Mouse (Mus musculus): Measurements from ENCODE around the gene Itpr3.

Itpr3 gene

GRCm38 (mm10) chr17:27071630-27072029 lies 14.5 kb downstream of the Itpr3 start:
- peak; percentile 58 for DNase-seq (ENCODE audit: low read depth, low spot score)

GRCm38 (mm10) chr17:27072363-27072762 lies 15.3 kb downstream of the Itpr3 start:
- no peak for DNase-seq (ENCODE audit: low read depth, low spot score)

- no peak for DNase-seq (ENCODE audit: low read depth, low spot score)
These were observed 16.0 kb downstream of the Itpr3 start for GRCm38 (mm10) chr17:27073126-27073525.

DNA sequence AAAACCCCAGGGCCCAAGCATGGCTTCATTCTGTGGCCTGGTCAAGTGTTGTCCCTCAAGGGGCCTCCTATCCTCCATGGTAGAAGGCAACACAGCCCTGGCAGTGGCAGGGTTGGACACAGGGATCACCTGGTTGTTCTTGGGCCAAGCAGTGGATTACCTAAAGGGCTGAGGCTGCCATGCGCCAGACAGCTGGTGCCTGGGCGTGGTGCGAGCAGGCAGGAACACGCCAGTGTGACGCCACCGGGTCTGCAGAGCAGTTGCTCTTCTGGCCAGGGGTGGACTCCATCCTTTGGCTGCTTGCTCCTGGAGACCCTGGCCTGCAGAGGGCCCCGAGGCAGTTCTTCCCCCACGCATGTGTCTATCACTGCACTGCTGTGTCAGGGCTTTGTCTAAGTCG lies 16.7 kb downstream of the Itpr3 start:
- no peak for DNase-seq (ENCODE audit: low read depth, low spot score)

- DNase-seq (ENCODE audit: low read depth, low spot score), result peak; percentile 31
These were observed 17.1 kb downstream of the Itpr3 start for GRCm38 (mm10) chr17:27074236-27074635.

DNA sequence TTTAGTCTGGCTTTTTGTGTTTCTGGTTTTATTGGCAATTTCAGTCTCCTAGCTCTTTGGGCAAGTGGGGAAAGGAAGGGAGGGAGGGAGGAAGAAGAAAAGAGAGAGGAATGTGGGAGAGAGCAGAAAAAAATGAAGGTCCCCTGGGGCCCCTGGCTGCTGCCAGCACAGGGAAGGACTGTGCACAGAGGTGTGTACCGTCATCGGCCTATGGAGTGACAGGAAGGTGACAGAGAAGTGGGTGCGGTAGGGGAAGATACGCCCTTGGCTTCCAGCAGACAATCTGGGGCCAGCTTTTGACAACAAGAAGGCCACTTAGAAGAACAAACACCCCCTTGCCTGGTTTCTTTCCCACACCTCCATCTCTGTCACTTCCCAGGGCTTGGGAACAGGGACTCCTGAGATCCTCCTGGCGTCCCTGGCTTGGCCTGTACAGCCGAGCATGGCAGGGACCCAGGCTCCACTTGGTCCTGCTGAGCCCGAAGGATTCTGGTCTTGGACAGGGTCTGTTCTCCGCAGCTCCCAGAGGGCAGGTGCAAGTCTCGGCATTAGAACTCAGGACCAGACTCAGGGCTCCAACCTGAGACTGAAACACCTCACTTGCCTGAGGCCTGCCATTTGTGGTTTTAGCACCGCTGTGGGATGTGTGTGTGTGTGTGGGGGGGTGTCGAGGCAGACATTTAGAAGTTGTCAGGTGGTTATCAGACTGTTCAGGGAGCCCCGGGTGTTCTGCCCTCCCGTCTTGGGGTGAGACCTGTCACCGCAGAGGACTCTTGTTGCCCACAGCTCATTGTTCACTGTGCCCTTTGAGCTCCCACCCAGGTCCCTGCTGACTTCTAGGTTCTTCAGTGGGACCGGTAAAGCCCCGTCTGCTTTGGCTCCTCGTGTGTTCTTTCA lies 18.0 kb downstream of the Itpr3 start:
- no peak for DNase-seq (ENCODE audit: low read depth, low spot score)

DNA sequence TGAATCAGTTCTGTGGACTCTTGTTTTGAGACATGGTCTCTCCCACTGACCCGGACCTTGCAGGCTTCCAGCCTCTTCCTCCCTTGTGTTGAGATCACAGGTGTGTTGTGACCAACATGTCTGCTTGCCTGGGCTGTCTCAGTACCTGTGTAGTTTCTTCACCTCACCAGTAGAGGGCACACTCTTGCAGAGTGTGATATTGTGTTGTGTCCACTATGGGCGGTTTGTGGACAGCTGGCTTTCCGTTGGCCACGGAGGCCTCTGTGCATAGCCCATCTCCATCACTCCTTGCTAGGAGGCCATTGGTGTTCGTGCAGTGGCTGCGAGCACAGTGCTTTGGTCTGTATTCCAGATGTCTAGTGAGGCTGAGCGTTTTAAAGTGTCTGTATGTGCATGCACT lies 20.0 kb downstream of the Itpr3 start:
- no peak for DNase-seq (ENCODE audit: low read depth, low spot score)

GRCm38 (mm10) chr17:27077920-27078319 lies 20.8 kb downstream of the Itpr3 start:
- peak; percentile 36 for DNase-seq (ENCODE audit: low read depth, low spot score)

- no peak for DNase-seq (ENCODE audit: low read depth, low spot score)
These were observed 21.4 kb downstream of the Itpr3 start for GRCm38 (mm10) chr17:27078499-27078898.

GRCm38 (mm10) chr17:27081868-27082267 lies 24.8 kb downstream of the Itpr3 start:
- no peak for DNase-seq (ENCODE audit: low read depth, low spot score)

- DNase-seq (ENCODE audit: low read depth, low spot score), result no peak
These were observed 25.7 kb downstream of the Itpr3 start for GRCm38 (mm10) chr17:27082796-27083195.

DNA sequence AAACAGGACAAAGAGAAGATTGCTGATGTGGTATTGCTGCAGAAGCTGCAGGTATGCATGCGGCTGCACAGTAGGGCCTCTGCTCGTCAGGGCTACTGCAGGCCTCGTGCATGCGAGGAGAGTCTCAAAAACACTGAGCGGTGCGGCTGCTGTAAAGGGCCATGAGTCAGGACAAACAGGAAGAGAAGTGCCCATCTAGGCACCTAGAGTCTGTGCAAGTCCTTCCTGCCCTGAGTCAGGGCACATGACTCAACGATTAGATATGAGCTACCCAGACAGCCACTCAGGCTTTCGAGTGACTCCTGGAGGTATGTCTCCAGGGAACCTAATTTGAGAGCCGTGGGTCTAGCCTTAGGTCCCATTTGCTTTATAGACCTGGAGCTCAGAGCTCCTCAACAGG lies 26.5 kb downstream of the Itpr3 start:
- DNase-seq (ENCODE audit: low read depth, low spot score), result no peak

GRCm38 (mm10) chr17:27085676-27086075 lies 28.6 kb downstream of the Itpr3 start:
- DNase-seq (ENCODE audit: low read depth, low spot score), result peak; percentile 79

DNA sequence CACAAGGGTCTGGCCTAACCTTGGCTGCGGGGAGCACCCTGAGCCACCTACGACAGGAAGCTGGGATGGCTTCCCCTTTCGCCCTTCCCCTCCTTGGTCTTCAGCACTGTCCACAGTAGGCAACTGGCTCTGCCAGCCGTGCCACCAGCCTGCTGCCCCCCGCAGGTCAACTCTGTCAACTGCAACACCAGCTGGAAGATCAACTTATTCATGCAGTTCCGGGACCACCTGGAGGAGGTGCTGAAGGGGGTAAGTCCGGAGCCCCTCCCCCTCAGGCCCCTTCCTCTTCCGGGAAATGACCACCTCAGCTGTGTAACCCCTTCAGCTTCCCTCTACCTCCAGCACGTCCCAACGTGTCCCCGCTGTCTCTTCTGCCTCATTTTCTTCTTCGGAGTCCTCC lies 30.3 kb downstream of the Itpr3 start:
- peak; percentile 47 for DNase-seq (ENCODE audit: low read depth, low spot score)

- no peak for DNase-seq (ENCODE audit: low read depth, low spot score)
These were observed 33.0 kb downstream of the Itpr3 start for GRCm38 (mm10) chr17:27090068-27090467.

- no peak for DNase-seq (ENCODE audit: low read depth, low spot score)
These were observed 38.6 kb downstream of the Itpr3 start for GRCm38 (mm10) chr17:27095690-27096089.

DNA sequence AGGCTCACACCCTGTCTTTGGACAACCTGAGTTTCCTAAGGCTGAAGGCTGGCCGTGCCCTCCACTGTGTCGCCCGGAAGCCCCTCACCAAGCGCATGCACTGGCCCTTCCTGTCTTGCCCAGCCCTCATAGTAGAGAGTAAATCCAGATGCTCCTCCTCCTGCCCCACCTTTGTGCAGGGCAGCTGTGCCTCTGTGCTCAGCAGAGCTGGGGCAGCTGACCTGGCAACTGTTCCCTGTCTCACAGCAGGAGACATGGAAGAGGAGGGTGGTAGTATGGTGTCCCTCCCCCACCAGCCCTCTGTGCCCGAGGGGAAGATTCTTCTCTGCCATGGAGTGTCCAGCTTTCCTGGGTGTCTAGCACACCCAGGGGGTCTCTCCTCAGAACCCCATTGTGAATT lies 44.6 kb downstream of the Itpr3 start:
- no peak for DNase-seq (ENCODE audit: low read depth, low spot score)

- DNase-seq (ENCODE audit: low read depth, low spot score), result peak; percentile 59
These were observed 48.8 kb downstream of the Itpr3 start for GRCm38 (mm10) chr17:27105698-27106470.

DNA sequence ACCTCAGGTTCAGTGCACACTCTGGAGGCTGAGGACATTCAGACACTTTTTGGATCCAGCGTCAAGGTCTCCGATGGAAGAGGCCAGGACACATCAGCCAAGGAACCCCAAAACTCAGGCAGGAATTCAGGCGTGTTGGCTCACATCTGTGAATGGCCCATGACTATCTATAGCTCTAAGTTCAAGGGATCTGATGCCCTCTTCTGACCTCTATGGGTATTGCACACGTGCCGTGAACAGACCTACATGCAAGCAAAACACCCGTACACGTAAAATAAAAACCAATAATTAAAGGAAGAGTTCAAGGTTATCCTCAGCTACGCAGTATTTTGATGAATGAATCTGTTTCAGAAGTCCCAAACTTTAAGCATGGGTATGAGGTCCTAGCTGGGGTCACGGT lies 49.6 kb downstream of the Itpr3 start:
- peak; percentile 56 for DNase-seq (ENCODE audit: low read depth, low spot score)

DNA sequence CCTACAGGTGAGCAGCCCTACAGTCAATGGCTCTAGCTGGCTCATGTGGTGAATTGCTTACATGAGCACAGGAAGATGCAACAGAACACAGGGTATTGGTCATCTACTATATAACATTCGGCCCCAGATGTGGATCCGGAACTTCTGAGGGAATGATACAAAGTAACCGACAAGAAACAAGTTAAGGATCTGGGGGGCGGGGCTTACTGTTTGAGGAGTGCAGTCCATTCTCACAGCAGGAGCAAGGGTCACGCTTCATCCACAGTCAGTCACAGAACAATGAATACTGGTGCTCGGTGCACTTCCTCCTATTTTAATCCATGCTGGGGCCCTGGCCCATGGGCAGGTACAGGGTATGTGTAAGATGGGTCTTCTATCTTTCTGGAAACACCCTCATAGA lies 50.8 kb downstream of the Itpr3 start:
- DNase-seq (ENCODE audit: low read depth, low spot score), result no peak

DNA sequence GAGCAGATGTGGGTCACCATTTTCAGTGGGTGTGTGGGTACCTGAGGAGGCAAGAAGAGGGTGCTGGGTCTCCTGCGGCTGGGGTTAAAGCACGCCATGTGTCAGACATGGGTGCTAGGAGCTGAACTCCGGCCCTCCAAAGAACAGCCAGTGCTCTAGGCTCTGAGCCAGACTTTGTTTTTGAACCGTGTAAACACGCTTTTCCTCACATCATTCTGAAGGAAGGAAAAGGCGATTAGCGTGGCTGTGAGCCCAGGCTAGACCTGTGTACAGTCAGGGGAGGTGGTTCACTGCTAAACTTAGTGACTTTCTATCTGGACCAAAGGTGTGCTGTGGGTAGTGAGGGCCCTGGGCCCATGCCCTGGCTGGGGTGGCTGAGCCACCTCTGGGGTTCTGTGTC lies 53.0 kb downstream of the Itpr3 start:
- DNase-seq (ENCODE audit: low read depth, low spot score), result no peak

- no peak for DNase-seq (ENCODE audit: low read depth, low spot score)
These were observed 61.8 kb downstream of the Itpr3 start for GRCm38 (mm10) chr17:27118676-27119539.
